Mouse (Mus musculus) heart, postnatal 0 days (tissue): Measurements from ENCODE around the gene Frmd4b. TPM values are rescaled to one million over a fixed set of nuclear protein-coding genes. Genes with fewer than 3 reads are reported as not detected.

Source experiments
- ATAC-seq: fragments of 200-750 bp; cut with Nextera tagmentation; 2 replicates; pipeline ENCODE4 v1.8.0; 2017; ENCODE audit warnings: low read depth, moderate number of reproducible peaks, moderate library complexity; ENCODE audit not compliant: insufficient read depth
- DNase-seq: peaks from one replicate; pipeline ENCODE4 v3.0.0-alpha.2; 2016; ENCODE audit warnings: low spot score
- H3K27ac ChIP-seq: fragments of 300-500 bp; sonication (generic); 2 replicates; pipeline ENCODE4 v1.5.1; 2014; ENCODE audit warnings: low read depth, mild to moderate bottlenecking
- H3K27me3 ChIP-seq: fragments of 300-500 bp; sonication (generic); 2 replicates; pipeline ENCODE4 v1.6.1; 2014; ENCODE audit warnings: low read length, mixed read lengths; ENCODE audit not compliant: control insufficient read depth, insufficient read depth
- H3K36me3 ChIP-seq: fragments of 300-500 bp; sonication (generic); replicated peaks from 2 replicates; pipeline ENCODE4 v1.6.1; 2014; ENCODE audit warnings: low read length, mixed read lengths; ENCODE audit not compliant: control insufficient read depth, insufficient read depth
- H3K4me1 ChIP-seq: fragments of 300-500 bp; sonication (generic); 2 replicates; pipeline ENCODE4 v1.6.1; 2014; ENCODE audit warnings: antibody characterized with exemption; ENCODE audit not compliant: control insufficient read depth, insufficient read depth
- H3K4me2 ChIP-seq: fragments of 300-500 bp; sonication (generic); 2 replicates; pipeline ENCODE4 v1.6.1; 2014; ENCODE audit warnings: low read depth, mild to moderate bottlenecking, low read length, moderate library complexity
- H3K4me3 ChIP-seq: fragments of 300-500 bp; sonication (generic); 2 replicates; pipeline ENCODE4 v1.5.1; 2014; ENCODE audit warnings: low read depth, low read length
- H3K9ac ChIP-seq: fragments of 300-500 bp; sonication (generic); replicated peaks from 2 replicates; pipeline ENCODE4 v1.6.1; 2014; ENCODE audit warnings: low read depth, low read length, mixed read lengths
- H3K9me3 ChIP-seq: fragments of 300-500 bp; sonication (generic); replicated peaks from 2 replicates; pipeline ENCODE4 v1.6.1; 2016; ENCODE audit warnings: low read length; ENCODE audit not compliant: control insufficient read depth
- CTCF ChIP-seq: IDR thresholded peaks from 2 replicates; pipeline ENCODE4 v1.5.1; 2016; ENCODE audit warnings: antibody characterized with exemption, control low read depth, low read depth
- EP300 ChIP-seq: IDR thresholded peaks from 2 replicates; pipeline ENCODE4 v1.6.1; 2016; ENCODE audit warnings: antibody characterized with exemption, low read depth
- WGBS: fragments of 180-500 bp; shearing (Covaris S2); extraction: QIAGEN DNeasy Blood & Tissue Kit; methylation state at CpG from one replicate; pipeline ENCODE4 v1.1.7; 2014; 5-methylcytosine and 5-hydroxymethylcytosine counted together
- polyA plus RNA-seq: library from polyadenylated mRNA; unstranded; fragments of >200 nt; fragmentation: Nextera tagmentation; extraction: Ambion mirVana; gene quantifications from 2 replicates; pipeline ENCODE4 v1.2.1, GENCODE M21; 2015
- total RNA-seq: library from RNA; depleted of rRNA; stranded (reverse); fragments of >200 nt; gene quantifications from 2 replicates; pipeline ENCODE4 v1.2.3, GENCODE M21; 2014; ENCODE audit warnings: low replicate concordance

Frmd4b gene
- total and polyA plus RNA-seq, 2 experiments from 2014 or later = 6.2 to 19.0 TPM

- 0 out of 2 replicates have a peak, but pooled peaks cover 15% of the 10 kb centered on the region for H3K4me1 ChIP-seq
- H3K36me3 ChIP-seq = no peaks in the 10 kb centered on the region
- H3K27me3 ChIP-seq = peaks cover 23% of the 10 kb centered on the region
- H3K9ac ChIP-seq = no peak overlapping the region
- ATAC-seq (no peak), DNase-seq (no peak)
- 69% methylated on average over 2 of the region's 2 CpGs for WGBS
- TF ChIP-seq EP300 (no peak), CTCF (peak; percentile 42)
- no peak overlapping the region for H3K4me3 ChIP-seq
- no peak overlapping the region for H3K4me2 ChIP-seq
- no peaks in the 10 kb centered on the region for H3K9me3 ChIP-seq
- H3K27ac ChIP-seq = no peak overlapping the region
Measured at GRCm38 (mm10) chr6:97520566-97520965, 96.8 kb downstream of the Frmd4b start.

- no peak overlapping the region for H3K9ac ChIP-seq
Measured at GRCm38 (mm10) chr6:97519553-97519952, 97.8 kb downstream of the Frmd4b start.

GRCm38 (mm10) chr6:97518467-97518866 lies 98.9 kb downstream of the Frmd4b start:
- peak overlapping the region; percentile 21; the same call in 1 of the 2 replicates for H3K27ac ChIP-seq
- TF ChIP-seq CTCF (no peak), EP300 (no peak)
- H3K4me3 ChIP-seq = no peak overlapping the region
- H3K27me3 ChIP-seq = peaks cover 11% of the 10 kb centered on the region
- ATAC-seq = peak; percentile 68
- H3K4me1 ChIP-seq = 0 out of 2 replicates have a peak, but pooled peaks cover 16% of the 10 kb centered on the region
- H3K36me3 ChIP-seq = no peaks in the 10 kb centered on the region
- 21% methylated on average over 2 of the region's 2 CpGs for WGBS
- DNase-seq = peak; percentile 36
- no peak overlapping the region for H3K4me2 ChIP-seq
- H3K9me3 ChIP-seq = no peaks in the 10 kb centered on the region
- H3K9ac ChIP-seq = no peak overlapping the region

More at GRCm38 (mm10) chr6:97519553-97519952, 97.8 kb downstream of the Frmd4b start:
- H3K27me3 ChIP-seq = peaks cover 22% of the 10 kb centered on the region
- ATAC-seq = no peak
- H3K9me3 ChIP-seq = no peaks in the 10 kb centered on the region
- no peak overlapping the region for H3K4me3 ChIP-seq
- H3K36me3 ChIP-seq = no peaks in the 10 kb centered on the region
- DNase-seq = no peak
- TF ChIP-seq EP300 = no peak
- TF ChIP-seq CTCF = no peak
- 0 out of 2 replicates have a peak, but pooled peaks cover 16% of the 10 kb centered on the region for H3K4me1 ChIP-seq
- no peak overlapping the region for H3K27ac ChIP-seq
- no peak overlapping the region for H3K4me2 ChIP-seq
- 87% methylated on average over 10 of the region's 10 CpGs for WGBS

- Histone ChIP-seq H3K9me3 (no peaks in the 10 kb centered on the region), H3K27ac (0 out of 2 replicates have a peak overlapping the region, but pooled peaks have one; percentile 14), H3K27me3 (0 out of 2 replicates have a peak, but pooled peaks cover 7% of the 10 kb centered on the region), H3K4me3 (no peak overlapping the region), H3K4me2 (0 out of 2 replicates have a peak overlapping the region, but pooled peaks have one; percentile 7), H3K4me1 (0 out of 2 replicates have a peak, but pooled peaks cover 16% of the 10 kb centered on the region), H3K36me3 (no peaks in the 10 kb centered on the region), H3K9ac (no peak overlapping the region)
- DNase-seq (no peak), ATAC-seq (no peak)
- 45% methylated on average over 12 of the region's 12 CpGs for WGBS
- TF ChIP-seq EP300 = no peak
- no peak for TF ChIP-seq CTCF
Measured at GRCm38 (mm10) chr6:97517616-97518235, 99.6 kb downstream of the Frmd4b start.

DNA sequence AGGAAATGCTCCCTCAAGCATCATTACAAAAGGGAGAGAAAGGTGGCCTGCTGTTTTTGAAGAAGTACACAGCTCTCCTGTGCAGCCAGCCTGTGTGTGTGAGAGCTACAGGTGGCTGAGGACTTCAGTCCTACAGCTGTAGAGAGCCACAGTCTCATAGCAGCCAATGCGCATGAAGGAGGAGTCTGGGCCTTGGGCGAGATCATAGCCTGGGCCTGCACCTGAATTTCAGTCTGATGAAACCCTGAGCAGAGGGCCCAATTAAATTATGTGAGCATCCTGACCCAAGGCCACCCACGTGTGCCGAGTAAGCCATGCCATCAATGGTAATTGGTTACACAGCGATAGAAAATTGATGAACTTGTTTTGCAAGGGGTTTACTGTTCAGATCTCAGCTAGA lies 100.4 kb downstream of the Frmd4b start:
- 90% methylated on average over 5 of the region's 5 CpGs for WGBS
- Histone ChIP-seq H3K27ac (no peak overlapping the region), H3K4me2 (no peak overlapping the region), H3K9me3 (no peaks in the 10 kb centered on the region), H3K4me1 (0 out of 2 replicates have a peak, but pooled peaks cover 15% of the 10 kb centered on the region), H3K27me3 (0 out of 2 replicates have a peak, but pooled peaks cover 3% of the 10 kb centered on the region), H3K36me3 (no peaks in the 10 kb centered on the region), H3K4me3 (no peak overlapping the region), H3K9ac (no peak overlapping the region)
- DNase-seq (no peak), ATAC-seq (no peak)
- TF ChIP-seq CTCF (no peak), EP300 (no peak)
